Mouse (Mus musculus): ENCODE data around the gene Alg14. TPM values are rescaled to one million over a fixed set of nuclear protein-coding genes. Genes with fewer than 3 reads are reported as not detected.

Gene Alg14
- polyA plus RNA-seq, 1 experiment from 2014 or later, result 37.7 TPM

DNA sequence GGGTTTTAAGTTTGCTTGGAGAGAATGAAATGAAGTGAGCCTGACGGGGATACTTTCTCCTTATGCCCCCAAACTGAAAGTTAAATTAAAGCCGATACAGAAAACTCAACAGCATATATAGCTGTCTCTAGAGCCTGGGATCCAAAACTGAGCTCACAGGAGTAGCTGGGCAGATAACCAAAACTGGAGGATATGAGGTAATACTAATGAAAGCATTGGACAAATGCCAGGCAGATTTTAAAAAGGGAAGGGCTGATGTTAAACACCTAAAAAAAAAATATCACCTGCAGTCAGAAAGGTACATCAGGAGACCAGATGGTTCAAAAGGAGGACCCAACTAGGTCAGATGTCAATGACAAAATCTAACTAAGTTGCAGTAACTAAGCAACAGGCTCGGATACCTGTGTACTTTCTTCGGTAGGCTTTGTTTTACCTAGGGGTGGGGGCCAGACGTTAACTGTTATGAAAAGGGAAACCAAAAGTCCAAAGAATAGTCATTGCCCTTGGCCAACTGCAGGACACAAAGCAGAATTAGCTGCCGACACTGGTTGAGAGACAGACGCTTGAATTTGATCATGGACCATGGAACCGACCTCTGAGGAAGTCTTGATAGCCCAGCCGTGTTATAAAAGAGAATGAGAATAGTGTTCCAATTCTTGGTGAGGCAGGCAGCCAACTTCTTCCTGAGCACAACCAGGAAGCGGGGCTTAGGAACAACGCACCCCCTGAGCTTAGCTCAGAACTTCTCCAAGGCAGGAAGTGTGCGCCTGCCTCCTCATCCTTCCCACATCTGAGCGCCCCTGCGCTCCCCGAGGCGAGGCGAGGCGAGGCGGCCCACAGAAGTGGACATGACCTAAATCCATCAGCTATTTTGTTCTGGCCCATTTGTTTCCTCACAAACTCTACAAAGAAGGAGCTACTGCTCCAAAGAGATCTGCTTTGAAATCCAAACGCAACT is 32.8 kb upstream of the Alg14 start:
- Histone ChIP-seq H3K4me1 (ENCODE audit: control insufficient read depth, insufficient read depth, low read length) (no peaks in the 10 kb centered on the region), H3K9ac (ENCODE audit: low read length) (no peak overlapping the region), H3K36me3 (ENCODE audit: control insufficient read depth, insufficient read depth, low read length) (no peaks in the 10 kb centered on the region), H3K27ac (ENCODE audit: low read depth, low read length) (no peak overlapping the region), H3K9me3 (ENCODE audit: control insufficient read depth, low read length) (no peaks in the 10 kb centered on the region), H3K4me3 (ENCODE audit: low read depth, low read length) (no peak overlapping the region), H3K4me2 (ENCODE audit: low read depth) (no peak overlapping the region), H3K27me3 (ENCODE audit: control insufficient read depth, insufficient read depth, low read length) (peaks cover 19% of the 10 kb centered on the region)
- ATAC-seq (ENCODE audit: insufficient read depth, low FRiP score, low TSS enrichment) (no peak), DNase-seq (ENCODE audit: low spot score) (no peak)
- WGBS, result 80% methylated on average over 20 of the region's 20 CpGs

- no peak overlapping the region for H3K27ac ChIP-seq (ENCODE audit: low read depth, low read length)
- no peak for DNase-seq (ENCODE audit: low spot score)
- no peak for ATAC-seq (ENCODE audit: insufficient read depth, low FRiP score, low TSS enrichment)
- H3K36me3 ChIP-seq (ENCODE audit: control insufficient read depth, insufficient read depth, low read length), result no peaks in the 10 kb centered on the region
- H3K9ac ChIP-seq (ENCODE audit: low read length), result no peak overlapping the region
- peaks cover 22% of the 10 kb centered on the region for H3K27me3 ChIP-seq (ENCODE audit: control insufficient read depth, insufficient read depth, low read length)
- 80% methylated on average over 7 of the region's 7 CpGs for WGBS
- no peak overlapping the region for H3K4me2 ChIP-seq (ENCODE audit: low read depth)
- H3K4me1 ChIP-seq (ENCODE audit: control insufficient read depth, insufficient read depth, low read length), result no peaks in the 10 kb centered on the region
- H3K9me3 ChIP-seq (ENCODE audit: control insufficient read depth, low read length), result no peaks in the 10 kb centered on the region
- H3K4me3 ChIP-seq (ENCODE audit: low read depth, low read length), result no peak overlapping the region
These were observed 31.5 kb upstream of the Alg14 start for GRCm38 (mm10) chr3:121260041-121260440.

DNA sequence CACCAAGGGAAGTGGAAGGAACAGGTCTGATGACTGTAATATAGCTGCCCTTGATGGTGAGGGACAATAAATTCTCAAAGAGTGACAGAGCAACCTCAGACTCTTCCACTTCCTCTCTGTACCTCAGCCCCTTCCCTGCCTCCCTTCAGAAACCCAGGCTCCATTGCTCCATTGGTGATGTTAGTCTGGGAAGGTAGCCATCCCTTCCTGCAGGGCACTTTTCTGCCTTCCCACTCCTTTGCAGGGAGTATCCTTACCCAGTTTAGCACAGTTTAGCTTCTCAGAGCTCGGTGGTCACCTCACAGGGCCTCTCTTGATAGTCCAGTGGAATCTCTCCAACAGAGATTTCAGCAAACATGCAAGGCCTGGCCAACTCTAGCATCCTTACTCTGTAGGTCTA is 30.7 kb upstream of the Alg14 start:
- H3K27me3 ChIP-seq (ENCODE audit: control insufficient read depth, insufficient read depth, low read length), result peaks cover 22% of the 10 kb centered on the region
- no peak overlapping the region for H3K27ac ChIP-seq (ENCODE audit: low read depth, low read length)
- WGBS, result 72% methylated on average over 1 of the region's 1 CpGs
- ATAC-seq (ENCODE audit: insufficient read depth, low FRiP score, low TSS enrichment) (no peak), DNase-seq (ENCODE audit: low spot score) (no peak)
- no peaks in the 10 kb centered on the region for H3K36me3 ChIP-seq (ENCODE audit: control insufficient read depth, insufficient read depth, low read length)
- H3K4me3 ChIP-seq (ENCODE audit: low read depth, low read length), result no peak overlapping the region
- no peaks in the 10 kb centered on the region for H3K4me1 ChIP-seq (ENCODE audit: control insufficient read depth, insufficient read depth, low read length)
- no peak overlapping the region for H3K9ac ChIP-seq (ENCODE audit: low read length)
- no peaks in the 10 kb centered on the region for H3K9me3 ChIP-seq (ENCODE audit: control insufficient read depth, low read length)
- no peak overlapping the region for H3K4me2 ChIP-seq (ENCODE audit: low read depth)

- 65% methylated on average over 7 of the region's 7 CpGs for WGBS
- Histone ChIP-seq H3K27ac (ENCODE audit: low read depth, low read length) (no peak overlapping the region), H3K9me3 (ENCODE audit: control insufficient read depth, low read length) (no peaks in the 10 kb centered on the region), H3K9ac (ENCODE audit: low read length) (no peak overlapping the region), H3K4me3 (ENCODE audit: low read depth, low read length) (no peak overlapping the region), H3K27me3 (ENCODE audit: control insufficient read depth, insufficient read depth, low read length) (peaks cover 22% of the 10 kb centered on the region), H3K36me3 (ENCODE audit: control insufficient read depth, insufficient read depth, low read length) (no peaks in the 10 kb centered on the region), H3K4me1 (ENCODE audit: control insufficient read depth, insufficient read depth, low read length) (no peaks in the 10 kb centered on the region), H3K4me2 (ENCODE audit: low read depth) (no peak overlapping the region)
- DNase-seq (ENCODE audit: low spot score) (no peak), ATAC-seq (ENCODE audit: insufficient read depth, low FRiP score, low TSS enrichment) (no peak)
These were observed 30.3 kb upstream of the Alg14 start for GRCm38 (mm10) chr3:121261251-121261650.

DNA sequence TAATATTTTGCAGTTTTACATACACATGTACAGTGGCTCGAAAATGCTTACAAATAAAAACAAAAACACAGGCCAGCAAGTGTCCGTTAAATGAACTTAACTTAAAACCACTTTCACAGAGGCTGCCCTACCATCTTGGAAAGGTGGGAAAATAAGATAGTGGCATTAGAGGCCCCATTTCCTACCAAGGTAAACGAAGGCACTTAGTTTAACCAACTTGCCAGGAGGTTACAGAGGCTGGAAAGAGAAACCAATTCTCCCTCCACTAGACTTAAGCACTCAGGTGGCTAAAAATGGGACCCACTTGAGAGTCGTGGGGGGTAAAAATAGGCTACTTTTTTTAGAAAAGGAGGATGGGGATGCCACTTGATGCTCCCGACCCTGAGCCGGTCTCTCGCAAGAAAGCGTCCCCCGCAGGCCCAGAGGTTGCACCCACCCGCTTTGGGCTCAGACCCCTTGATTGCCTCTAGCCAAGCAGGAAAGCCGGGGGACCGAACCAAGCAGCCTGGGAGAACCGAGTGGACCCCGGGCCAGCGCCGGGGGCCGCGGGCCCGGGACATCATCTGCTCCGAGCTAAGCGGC is 29.5 kb upstream of the Alg14 start:
- no peaks in the 10 kb centered on the region for H3K9me3 ChIP-seq (ENCODE audit: control insufficient read depth, low read length)
- peaks cover 22% of the 10 kb centered on the region for H3K27me3 ChIP-seq (ENCODE audit: control insufficient read depth, insufficient read depth, low read length)
- no peaks in the 10 kb centered on the region for H3K4me1 ChIP-seq (ENCODE audit: control insufficient read depth, insufficient read depth, low read length)
- ATAC-seq (ENCODE audit: insufficient read depth, low FRiP score, low TSS enrichment) (no peak; the same call in none of the 2 replicates), DNase-seq (ENCODE audit: low spot score) (no peak)
- 8% methylated on average over 21 of the region's 21 CpGs for WGBS
- H3K4me3 ChIP-seq (ENCODE audit: low read depth, low read length), result peak overlapping the region; percentile 64
- peak overlapping the region; percentile 99 for H3K4me2 ChIP-seq (ENCODE audit: low read depth)
- H3K27ac ChIP-seq (ENCODE audit: low read depth, low read length), result no peak overlapping the region
- no peaks in the 10 kb centered on the region for H3K36me3 ChIP-seq (ENCODE audit: control insufficient read depth, insufficient read depth, low read length)
- peak overlapping the region; percentile 72 for H3K9ac ChIP-seq (ENCODE audit: low read length)

- Histone ChIP-seq H3K27ac (ENCODE audit: low read depth, low read length) (no peak overlapping the region), H3K9me3 (ENCODE audit: control insufficient read depth, low read length) (no peaks in the 10 kb centered on the region), H3K36me3 (ENCODE audit: control insufficient read depth, insufficient read depth, low read length) (no peaks in the 10 kb centered on the region), H3K4me1 (ENCODE audit: control insufficient read depth, insufficient read depth, low read length) (no peaks in the 10 kb centered on the region), H3K9ac (ENCODE audit: low read length) (peak overlapping the region; percentile 72), H3K27me3 (ENCODE audit: control insufficient read depth, insufficient read depth, low read length) (peaks cover 22% of the 10 kb centered on the region), H3K4me3 (ENCODE audit: low read depth, low read length) (peak overlapping the region; percentile 64), H3K4me2 (ENCODE audit: low read depth) (peak overlapping the region; percentile 99)
- DNase-seq (ENCODE audit: low spot score) (peak; percentile 76), ATAC-seq (ENCODE audit: insufficient read depth, low FRiP score, low TSS enrichment) (peak; percentile 92)
- WGBS, result under 1% methylated on average over 84 of the region's 97 CpGs
These were observed 28.9 kb upstream of the Alg14 start for GRCm38 (mm10) chr3:121262521-121263204.

GRCm38 (mm10) chr3:121263205-121263548 is 28.4 kb upstream of the Alg14 start:
- H3K4me1 ChIP-seq (ENCODE audit: control insufficient read depth, insufficient read depth, low read length), result no peaks in the 10 kb centered on the region
- no peak for DNase-seq (ENCODE audit: low spot score)
- H3K36me3 ChIP-seq (ENCODE audit: control insufficient read depth, insufficient read depth, low read length), result no peaks in the 10 kb centered on the region
- H3K4me2 ChIP-seq (ENCODE audit: low read depth), result peak overlapping the region; percentile 99
- no peaks in the 10 kb centered on the region for H3K9me3 ChIP-seq (ENCODE audit: control insufficient read depth, low read length)
- WGBS, result 2% methylated on average over 20 of the region's 20 CpGs
- H3K4me3 ChIP-seq (ENCODE audit: low read depth, low read length), result peak overlapping the region; percentile 64
- ATAC-seq (ENCODE audit: insufficient read depth, low FRiP score, low TSS enrichment), result peak; percentile 19
- H3K9ac ChIP-seq (ENCODE audit: low read length), result peak overlapping the region; percentile 72
- H3K27ac ChIP-seq (ENCODE audit: low read depth, low read length), result no peak overlapping the region
- H3K27me3 ChIP-seq (ENCODE audit: control insufficient read depth, insufficient read depth, low read length), result peaks cover 22% of the 10 kb centered on the region

- DNase-seq (ENCODE audit: low spot score) (no peak), ATAC-seq (ENCODE audit: insufficient read depth, low FRiP score, low TSS enrichment) (no peak)
These were observed 27.3 kb upstream of the Alg14 start for GRCm38 (mm10) chr3:121264242-121264641.

More at GRCm38 (mm10) chr3:121264242-121264641, 27.3 kb upstream of the Alg14 start:
- no peak overlapping the region for H3K27ac ChIP-seq (ENCODE audit: low read depth, low read length)
- H3K36me3 ChIP-seq (ENCODE audit: control insufficient read depth, insufficient read depth, low read length), result no peaks in the 10 kb centered on the region
- 61% methylated on average over 6 of the region's 6 CpGs for WGBS
- H3K4me2 ChIP-seq (ENCODE audit: low read depth), result no peak overlapping the region
- H3K4me3 ChIP-seq (ENCODE audit: low read depth, low read length), result no peak overlapping the region
- H3K9me3 ChIP-seq (ENCODE audit: control insufficient read depth, low read length), result no peaks in the 10 kb centered on the region
- H3K4me1 ChIP-seq (ENCODE audit: control insufficient read depth, insufficient read depth, low read length), result no peaks in the 10 kb centered on the region
- H3K9ac ChIP-seq (ENCODE audit: low read length), result no peak overlapping the region
- peaks cover 22% of the 10 kb centered on the region for H3K27me3 ChIP-seq (ENCODE audit: control insufficient read depth, insufficient read depth, low read length)

Measured in neural tube, embryonic 11.5 days (tissue).